Mouse (Mus musculus) embryonic fibroblast, embryonic 13.5 days (primary cell): ENCODE data around the gene Lbx2. TPM values are rescaled to one million over a fixed set of nuclear protein-coding genes. Genes with fewer than 3 reads are reported as not detected.

Experiments
- H3K27ac ChIP-seq: 2 replicates; pipeline ENCODE4 v1.5.1; 2012; ENCODE audit warnings: low read length, control low read depth, inconsistent platforms; ENCODE audit not compliant: insufficient read depth
- H3K4me1 ChIP-seq: 2 replicates; pipeline ENCODE4 v1.6.1; 2011; ENCODE audit warnings: low read length; ENCODE audit not compliant: control insufficient read depth, insufficient read depth
- H3K4me3 ChIP-seq: 2 replicates; pipeline ENCODE4 v1.5.1; 2011; ENCODE audit warnings: mild to moderate bottlenecking, control low read depth, low read length; ENCODE audit not compliant: insufficient read depth
- CTCF ChIP-seq: IDR thresholded peaks from 2 replicates; pipeline ENCODE4 v1.5.1; 2011; ENCODE audit warnings: mild to moderate bottlenecking, control low read depth, low read length, moderate library complexity, borderline replicate concordance; ENCODE audit not compliant: insufficient read depth
- POLR2A ChIP-seq: IDR thresholded peaks from 2 replicates; pipeline ENCODE4 v1.6.1; 2011; ENCODE audit warnings: low read depth, mild to moderate bottlenecking, control low read depth, low read length, moderate library complexity
- polyA plus RNA-seq: library from polyadenylated mRNA; stranded (reverse); fragments of >200 nt; gene quantifications from 2 replicates; pipeline ENCODE4 v1.2.4, GENCODE M21; 2011; ENCODE audit warnings: low read depth; ENCODE audit not compliant: missing spikeins, insufficient read length

Gene Lbx2
- polyA plus RNA-seq, 1 experiment, result not detected

DNA sequence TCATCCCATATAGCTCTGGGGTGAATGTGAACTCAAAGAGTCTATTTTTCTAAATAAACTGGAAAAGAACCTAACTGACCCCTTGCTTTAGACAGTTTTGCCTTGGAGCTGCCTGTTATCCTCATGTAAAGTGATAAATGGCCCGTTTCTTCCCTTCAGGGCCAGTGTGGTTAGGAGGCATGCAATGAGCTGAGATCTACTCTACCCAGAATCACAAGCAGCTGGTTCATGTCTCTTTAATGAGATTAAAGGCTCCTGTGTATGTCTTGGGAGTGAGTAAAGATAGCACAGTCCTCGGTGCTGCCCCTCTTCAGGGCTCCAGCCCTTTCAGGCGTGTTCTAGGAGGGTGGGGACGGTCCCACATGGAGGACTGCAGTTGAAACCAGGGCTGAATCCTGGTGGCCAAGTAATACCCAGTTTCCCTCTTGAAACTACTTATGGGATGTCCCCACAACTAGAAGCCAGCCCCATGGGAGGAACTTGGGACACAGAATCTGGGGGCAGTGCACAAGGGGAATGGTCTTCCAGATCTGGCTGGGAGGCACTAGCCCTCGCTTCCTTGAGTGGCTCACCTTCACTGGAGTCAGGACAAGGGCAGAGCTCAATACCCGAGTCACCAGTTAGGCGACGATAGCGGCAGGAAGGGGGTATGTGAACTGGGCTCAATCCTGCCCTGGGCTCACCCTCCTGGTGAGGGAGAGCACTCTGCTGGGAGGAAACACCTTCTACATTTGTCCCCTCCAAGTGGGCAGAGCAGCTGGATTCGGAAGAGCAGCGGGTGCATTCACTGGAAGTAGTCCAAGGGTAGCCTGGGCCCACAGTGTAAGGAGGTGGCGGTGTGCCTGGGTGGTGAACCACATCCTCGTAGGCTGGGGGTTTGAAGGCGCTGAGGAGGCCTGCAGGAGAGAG lies 32.9 kb downstream of the Lbx2 start:
- H3K27ac ChIP-seq, result no peak overlapping the region
- peaks cover 9% of the 10 kb centered on the region; the same call in 1 of the 2 replicates for H3K4me1 ChIP-seq
- TF ChIP-seq CTCF (no peak), POLR2A (peak; percentile 24; the same call in 1 of the 2 replicates)
- H3K4me3 ChIP-seq, result no peak overlapping the region

DNA sequence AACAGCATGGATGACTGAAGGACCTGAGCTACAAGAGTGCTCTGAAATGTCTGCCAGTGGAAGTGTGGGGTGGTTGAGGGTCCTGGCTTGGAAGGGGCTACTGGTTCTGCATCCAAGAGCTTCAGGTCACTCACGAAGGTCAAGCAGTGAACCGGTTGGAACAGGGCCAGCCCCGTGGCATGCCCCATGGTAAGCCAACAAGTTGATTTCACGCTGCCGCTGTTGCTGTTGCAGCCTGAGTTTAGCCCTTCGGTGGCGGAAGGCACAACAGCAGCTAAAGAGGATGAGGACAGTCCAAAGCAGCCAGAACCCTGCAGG lies 33.5 kb downstream of the Lbx2 start:
- TF ChIP-seq CTCF, result no peak
- TF ChIP-seq POLR2A, result no peak
- no peak overlapping the region for H3K4me3 ChIP-seq
- H3K27ac ChIP-seq, result no peak overlapping the region
- H3K4me1 ChIP-seq, result peaks cover 10% of the 10 kb centered on the region; the same call in 1 of the 2 replicates

DNA sequence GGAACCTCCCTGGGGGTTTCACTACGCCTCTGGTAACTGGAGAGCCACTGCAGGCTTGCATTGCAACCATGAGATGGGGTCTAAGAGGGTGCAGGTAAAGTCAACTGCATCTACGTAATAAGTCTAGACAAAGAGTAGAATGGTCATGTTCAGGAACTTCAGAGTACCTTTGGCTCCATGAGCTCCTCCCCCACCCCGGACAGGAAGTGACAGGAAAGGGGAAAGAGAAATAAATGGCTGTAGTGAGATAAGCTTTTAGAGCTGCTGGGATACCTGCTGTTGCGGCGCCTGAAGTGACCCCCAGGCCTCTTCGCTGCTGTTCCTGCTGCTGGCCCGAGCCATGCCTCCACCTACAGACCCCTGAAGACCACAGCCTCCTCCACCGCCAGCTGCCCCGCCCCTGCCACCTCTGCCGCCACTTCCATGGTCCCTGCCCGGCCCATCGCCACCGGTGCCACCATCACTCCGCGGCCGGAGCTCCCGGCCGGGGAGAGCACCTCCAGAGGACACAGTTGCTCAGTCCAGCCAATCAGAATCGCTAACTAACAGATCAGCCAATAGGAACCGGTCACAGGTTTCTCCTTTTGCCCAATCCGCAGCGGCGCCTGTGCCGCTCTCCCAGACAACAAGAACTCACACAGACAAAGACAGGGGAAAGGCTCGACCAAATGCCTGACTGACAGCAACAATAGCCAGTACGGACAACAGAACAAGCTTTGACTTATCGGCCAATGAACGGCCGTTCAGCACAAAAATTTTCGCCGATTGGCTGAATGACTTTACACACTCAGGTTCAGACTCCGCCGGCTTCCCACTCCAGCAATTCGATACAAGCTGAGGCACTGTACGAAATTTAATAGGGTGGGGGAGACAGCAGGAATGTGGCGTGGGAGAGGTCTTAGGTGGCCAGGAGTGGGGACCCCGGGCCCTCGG lies 35.0 kb downstream of the Lbx2 start, which contains the start of gene Wbp1:
TSS of gene Wbp1 (minus strand) at position 630 of the 933 bp plus-strand sequence.
- H3K4me1 ChIP-seq, result peaks cover 10% of the 10 kb centered on the region; the same call in 1 of the 2 replicates

DNA sequence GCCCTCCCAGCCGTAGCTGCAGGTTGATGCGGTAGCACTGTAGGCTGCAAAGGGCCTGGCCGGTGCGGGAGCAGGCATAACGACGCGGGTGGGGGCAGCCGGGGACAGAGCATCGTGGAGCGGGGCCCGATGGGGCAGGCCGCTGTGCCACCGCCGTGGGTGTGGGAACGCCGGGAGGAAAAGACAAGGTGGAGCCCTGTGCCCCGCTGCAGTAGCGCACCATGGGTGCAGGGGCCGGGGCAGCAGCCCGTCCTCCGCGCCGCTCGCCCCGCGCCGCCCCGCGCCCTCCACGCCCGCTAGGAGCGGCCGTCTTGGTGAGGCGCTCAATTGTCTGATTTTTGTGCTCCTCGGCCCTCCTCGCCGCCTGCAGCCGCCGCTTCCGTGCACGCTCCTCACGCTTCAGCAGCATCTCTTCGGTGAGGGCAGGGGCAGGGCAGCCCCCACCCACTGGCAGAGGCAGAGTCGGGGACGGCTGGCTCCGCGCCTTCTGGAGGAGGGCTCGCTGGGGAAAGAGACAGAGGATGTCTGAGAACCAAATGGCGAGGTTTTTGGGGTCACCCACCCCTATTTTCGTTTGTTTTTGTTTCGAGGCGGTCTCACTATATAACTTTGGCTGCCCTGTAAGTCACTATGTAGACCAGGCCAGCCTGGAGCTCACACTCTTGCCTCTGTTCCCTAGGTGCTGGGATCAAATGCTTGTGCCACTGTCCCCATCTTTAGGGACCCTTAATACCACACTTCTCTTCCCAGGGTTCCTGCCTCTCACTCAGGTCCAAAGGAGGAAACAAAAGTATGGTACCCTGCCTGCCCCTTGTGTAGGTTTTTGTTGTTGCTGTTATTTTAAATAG lies 35.9 kb downstream of the Lbx2 start:
- peak overlapping the region; percentile 72 for H3K4me3 ChIP-seq
- TF ChIP-seq POLR2A (no peak), CTCF (no peak)
- peaks cover 4% of the 10 kb centered on the region; the same call in 1 of the 2 replicates for H3K4me1 ChIP-seq
- peak overlapping the region; percentile 76 for H3K27ac ChIP-seq

More for the DNA sequence above, 35.0 kb downstream of the Lbx2 start, which contains the start of gene Wbp1:
- peak within 1 kb of the TSS; percentile 95 for H3K4me3 ChIP-seq
- peak within 1 kb of the TSS; percentile 76 for H3K27ac ChIP-seq
- TF ChIP-seq CTCF (no peak), POLR2A (peak; percentile 77)

DNA sequence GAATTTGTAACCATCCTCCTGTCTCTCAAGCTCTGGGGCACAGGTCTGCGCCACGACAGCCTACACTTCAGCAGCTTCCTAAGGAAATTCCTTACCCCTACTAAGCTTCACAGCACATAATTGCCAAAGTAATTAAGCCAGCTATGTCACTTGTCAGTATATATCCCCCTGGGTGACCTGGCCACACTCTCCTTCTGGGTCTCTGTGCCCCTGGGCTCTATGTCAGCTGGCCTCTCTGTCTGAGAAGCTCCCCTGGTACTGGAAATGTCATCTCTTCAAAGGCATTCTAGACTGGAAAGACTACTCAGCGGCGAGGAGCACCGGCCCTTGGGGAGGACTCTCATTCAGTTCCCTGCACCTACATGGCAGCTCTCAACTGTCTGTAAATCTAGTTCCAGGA lies 36.8 kb downstream of the Lbx2 start:
- H3K27ac ChIP-seq, result no peak overlapping the region

DNA sequence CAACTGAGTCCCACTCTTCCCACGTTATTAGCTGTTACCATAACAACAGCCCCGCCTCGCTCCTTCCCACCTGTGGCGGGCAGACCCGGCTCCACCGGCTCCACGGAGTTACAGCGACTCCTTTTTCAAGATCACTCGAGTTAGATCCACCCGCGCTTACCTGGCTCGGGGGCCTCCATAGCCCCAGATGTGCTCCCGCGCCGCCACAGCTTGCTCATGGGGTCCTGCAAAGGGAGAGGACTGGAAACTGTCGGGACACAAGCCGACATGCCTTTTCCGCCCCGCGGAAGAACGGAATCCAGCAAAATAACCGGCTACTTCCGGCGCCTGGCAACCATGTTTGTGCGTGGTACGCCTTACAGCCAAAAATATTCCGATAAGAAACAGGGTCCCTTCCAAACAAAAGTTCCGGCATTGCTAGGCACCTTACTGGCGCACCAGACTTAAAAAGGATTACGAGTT lies 38.7 kb downstream of the Lbx2 start:
- Histone ChIP-seq H3K27ac (no peak overlapping the region), H3K4me3 (peak overlapping the region; percentile 75), H3K4me1 (peaks cover 4% of the 10 kb centered on the region; the same call in 1 of the 2 replicates)
- TF ChIP-seq CTCF (no peak), POLR2A (peak; percentile 63)

More for the DNA sequence above, 36.8 kb downstream of the Lbx2 start:
- Histone ChIP-seq H3K4me1 (peaks cover 4% of the 10 kb centered on the region; the same call in 1 of the 2 replicates), H3K4me3 (no peak overlapping the region)
- TF ChIP-seq POLR2A, result no peak
- TF ChIP-seq CTCF, result no peak

DNA sequence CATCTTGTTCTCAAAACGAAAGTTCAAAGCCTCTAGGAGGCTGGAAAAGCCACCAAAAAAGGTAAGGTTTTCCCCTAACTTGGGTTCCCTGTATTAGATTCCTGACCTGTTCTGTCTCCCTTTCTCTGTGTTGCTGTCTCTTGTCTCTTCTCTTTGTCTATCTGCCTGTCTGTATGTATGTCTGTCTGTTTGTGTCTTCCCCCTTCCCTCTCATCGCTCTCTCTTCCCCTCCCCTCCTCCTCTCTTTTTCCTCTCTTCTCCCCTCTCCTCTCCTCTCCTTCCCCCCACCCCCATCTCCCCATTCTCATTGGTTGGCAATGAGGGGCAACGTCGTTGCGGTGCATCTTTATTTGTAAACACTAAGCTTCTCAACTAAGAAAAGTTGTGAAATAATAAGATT lies 39.2 kb downstream of the Lbx2 start, which contains the start of gene Ino80b:
TSS of gene Ino80b (minus strand) at position 101 of the 400 bp plus-strand sequence.
- TF ChIP-seq CTCF, result no peak
- TF ChIP-seq POLR2A, result no peak
- no peak within 1 kb of the TSS for H3K27ac ChIP-seq
- peaks cover 4% of the 10 kb centered on the region; the same call in 1 of the 2 replicates for H3K4me1 ChIP-seq
- H3K4me3 ChIP-seq, result peak within 1 kb of the TSS; percentile 75

DNA sequence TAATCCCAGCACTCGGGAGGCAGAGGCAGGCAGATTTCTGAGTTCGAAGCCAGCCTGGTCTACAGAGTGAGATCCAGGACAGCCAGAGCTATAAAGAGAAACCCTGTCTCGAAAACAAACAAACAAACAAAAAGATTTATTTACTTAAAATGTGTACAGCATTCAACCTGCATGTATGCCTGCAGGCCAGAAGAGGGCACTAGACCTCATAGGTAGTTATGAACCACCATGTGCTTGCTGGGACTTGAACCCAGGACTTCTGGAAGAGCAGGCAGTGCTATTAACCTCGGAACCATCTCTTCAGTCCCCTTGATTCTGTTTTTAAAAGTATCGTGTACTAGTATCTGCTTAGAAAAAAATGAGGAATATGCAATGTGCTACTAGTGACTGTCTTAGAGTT lies 41.3 kb downstream of the Lbx2 start:
- no peak overlapping the region for H3K27ac ChIP-seq
- TF ChIP-seq POLR2A (no peak), CTCF (no peak)
- no peak overlapping the region for H3K4me3 ChIP-seq
- peaks cover 4% of the 10 kb centered on the region; the same call in 1 of the 2 replicates for H3K4me1 ChIP-seq
